Mouse (Mus musculus) left cerebral cortex, postnatal 10 days (tissue): Measurements from ENCODE around the gene Acod1. TPM values are rescaled to one million over a fixed set of nuclear protein-coding genes. Genes with fewer than 3 reads are reported as not detected.

Experiments used
- DNase-seq, 2 experiments: peaks; one replicate each; pipeline ENCODE4 v3.0.0; 2021 to 2022; ENCODE audit warnings: low spot score in 2 of 2, mixed read lengths in 1 of 2; ENCODE audit errors: extremely low spot score in 1 of 2
- intact Hi-C: fragments of 180-260 bp; cut with DNase I; formaldehyde crosslinking; loops from one replicate; pipeline ENCODE4 v1.15.1; 2025
- total RNA-seq, 2 experiments: library from RNA; stranded (reverse); gene quantifications; 2 replicates each; pipeline ENCODE4 v1.2.3; 2021

Acod1 gene
- total RNA-seq, 2 experiments from 2014 or later: not detected

DNA sequence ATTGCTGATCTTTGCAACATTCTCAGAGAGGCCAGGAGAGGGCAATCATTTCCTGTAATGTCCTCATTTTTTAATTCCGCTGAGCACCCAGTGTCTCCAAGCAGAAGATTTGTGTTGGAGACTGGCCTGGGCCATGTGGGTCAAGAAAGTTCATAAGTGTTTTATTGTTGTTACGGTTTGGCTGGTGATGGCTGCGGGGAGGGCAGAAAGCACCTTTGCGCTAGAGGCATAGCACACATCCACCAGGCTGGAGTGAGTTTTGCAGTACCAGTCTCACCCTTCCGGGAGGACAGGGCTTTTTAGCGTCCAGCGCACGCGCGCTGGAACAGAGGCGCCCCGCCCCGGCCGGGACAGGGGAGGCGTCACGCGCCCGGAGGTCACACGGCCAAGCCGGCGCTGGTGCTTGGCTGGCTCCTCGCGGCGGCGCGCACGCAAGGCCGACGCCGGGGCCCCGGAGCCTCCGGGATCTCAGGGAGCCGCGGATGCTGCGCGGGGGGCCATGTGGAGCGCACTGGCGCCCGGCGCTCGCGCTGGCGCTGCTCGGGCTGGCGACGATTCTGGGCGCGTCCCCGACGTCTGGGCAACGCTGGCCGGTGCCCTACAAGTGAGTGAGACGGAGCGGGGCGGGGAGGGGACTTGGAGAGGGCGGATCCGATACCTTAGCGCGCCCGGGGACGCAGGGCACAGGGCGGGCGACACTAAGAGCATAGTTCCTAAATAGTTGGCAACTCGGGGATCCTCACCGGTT, 23.3 kb downstream of the Acod1 start, which contains the start of gene Cln5:
Cln5 (plus strand) TSS at position 353 of the 748 bp plus-strand sequence.
- intact Hi-C loops: loop anchor here (10.0 kb wide), 1 partner anchor 465 kb away; no protein-coding TSS in a partner anchor
- DNase-seq: peak; percentile 79 to 97

DNA sequence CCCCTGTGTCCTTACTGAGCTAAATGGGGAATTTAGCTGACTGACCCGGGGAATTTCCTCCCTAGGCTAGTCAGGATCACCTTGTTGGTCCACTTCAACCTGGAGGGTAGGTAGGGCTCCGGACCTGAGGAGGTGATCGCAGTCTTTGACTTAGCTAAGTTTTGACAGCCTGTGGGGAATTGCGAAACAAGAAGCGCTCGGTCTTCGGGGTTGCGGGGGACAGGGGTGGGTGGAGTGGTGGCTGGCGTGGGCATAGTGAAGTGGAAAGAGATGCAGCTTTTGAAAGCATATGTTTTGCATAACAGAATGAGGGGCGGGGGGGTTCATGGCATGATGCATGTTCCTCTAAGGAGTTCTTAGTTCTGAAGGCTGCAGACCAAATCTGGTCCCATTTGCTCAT, 24.0 kb downstream of the Acod1 start:
- no peak for DNase-seq
- intact Hi-C loops: loop anchor here (10.0 kb wide), 1 partner anchor 464 kb away; no protein-coding TSS in a partner anchor

DNA sequence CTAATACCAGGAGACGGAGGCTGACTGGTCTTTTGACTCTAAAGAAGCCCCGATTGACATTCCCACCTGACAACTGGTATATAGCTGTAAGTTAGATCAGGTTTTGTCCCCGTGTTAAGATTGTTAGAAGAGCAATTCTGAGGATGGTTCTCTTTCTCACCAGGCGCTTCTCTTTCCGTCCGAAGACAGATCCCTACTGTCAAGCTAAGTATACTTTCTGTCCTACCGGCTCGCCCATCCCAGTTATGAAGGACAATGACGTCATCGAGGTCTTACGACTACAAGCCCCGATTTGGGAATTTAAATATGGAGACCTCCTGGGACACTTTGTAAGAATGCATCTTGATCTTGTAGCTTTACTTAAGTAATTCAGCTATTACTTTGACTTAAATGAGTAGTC, 24.7 kb downstream of the Acod1 start:
- no peak for DNase-seq
- intact Hi-C loops: loop anchor here (10.0 kb wide), 1 partner anchor 463 kb away; no protein-coding TSS in a partner anchor

- no peak for DNase-seq
- intact Hi-C loops: loop anchor here (10.0 kb wide), 1 partner anchor 462 kb away; no protein-coding TSS in a partner anchor
Measured at GRCm38 (mm10) chr14:103072731-103073130, 26.0 kb downstream of the Acod1 start.

DNA sequence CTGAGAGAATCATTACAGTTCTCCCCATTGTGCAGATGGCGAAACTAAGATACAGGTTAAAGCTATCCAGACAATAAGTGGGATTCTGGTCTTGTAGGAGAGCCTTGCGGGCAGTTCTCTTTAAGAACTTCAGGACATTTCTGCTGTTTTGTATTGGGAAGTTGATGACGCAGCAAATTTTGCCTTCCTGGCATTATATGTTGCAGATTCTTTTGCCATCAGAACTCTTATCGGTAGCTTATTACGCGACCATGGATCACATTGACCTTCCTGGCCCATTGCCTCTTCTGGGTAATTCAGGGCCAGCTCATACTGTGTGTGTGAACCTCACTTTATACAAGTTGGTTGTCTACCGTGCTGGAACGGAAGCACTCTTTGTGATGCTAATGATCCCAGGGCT, 27.0 kb downstream of the Acod1 start:
- intact Hi-C loops: loop anchor here (10.0 kb wide), 1 partner anchor 461 kb away; no protein-coding TSS in a partner anchor
- no peak for DNase-seq

DNA sequence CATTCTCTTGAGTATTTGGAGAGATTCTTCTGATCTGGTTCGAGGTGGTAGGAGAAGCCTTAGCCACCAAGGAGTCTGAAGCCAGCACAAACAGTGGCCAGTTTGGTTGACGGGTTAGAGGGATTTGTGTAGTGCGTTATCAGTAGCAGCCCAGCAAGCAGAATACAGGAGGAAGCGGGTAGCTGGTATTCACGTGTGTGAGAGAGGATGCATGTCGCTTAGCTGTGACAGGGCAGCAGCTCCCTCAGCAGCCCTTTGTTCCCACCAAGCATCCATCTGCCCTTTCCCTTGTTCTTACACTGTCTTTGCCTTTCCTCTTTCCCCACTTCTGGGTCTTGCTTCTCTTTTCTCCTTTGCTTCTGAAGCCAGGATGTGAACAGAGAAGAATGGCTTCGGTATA, 28.4 kb downstream of the Acod1 start:
- intact Hi-C loops: loop anchor here (10.0 kb wide), 1 partner anchor 460 kb away; no protein-coding TSS in a partner anchor
- no peak for DNase-seq

GRCm38 (mm10) chr14:103077272-103078005, 30.7 kb downstream of the Acod1 start:
- intact Hi-C loops: loop anchor here (10.0 kb wide), 1 partner anchor 457 kb away; no protein-coding TSS in a partner anchor

DNA sequence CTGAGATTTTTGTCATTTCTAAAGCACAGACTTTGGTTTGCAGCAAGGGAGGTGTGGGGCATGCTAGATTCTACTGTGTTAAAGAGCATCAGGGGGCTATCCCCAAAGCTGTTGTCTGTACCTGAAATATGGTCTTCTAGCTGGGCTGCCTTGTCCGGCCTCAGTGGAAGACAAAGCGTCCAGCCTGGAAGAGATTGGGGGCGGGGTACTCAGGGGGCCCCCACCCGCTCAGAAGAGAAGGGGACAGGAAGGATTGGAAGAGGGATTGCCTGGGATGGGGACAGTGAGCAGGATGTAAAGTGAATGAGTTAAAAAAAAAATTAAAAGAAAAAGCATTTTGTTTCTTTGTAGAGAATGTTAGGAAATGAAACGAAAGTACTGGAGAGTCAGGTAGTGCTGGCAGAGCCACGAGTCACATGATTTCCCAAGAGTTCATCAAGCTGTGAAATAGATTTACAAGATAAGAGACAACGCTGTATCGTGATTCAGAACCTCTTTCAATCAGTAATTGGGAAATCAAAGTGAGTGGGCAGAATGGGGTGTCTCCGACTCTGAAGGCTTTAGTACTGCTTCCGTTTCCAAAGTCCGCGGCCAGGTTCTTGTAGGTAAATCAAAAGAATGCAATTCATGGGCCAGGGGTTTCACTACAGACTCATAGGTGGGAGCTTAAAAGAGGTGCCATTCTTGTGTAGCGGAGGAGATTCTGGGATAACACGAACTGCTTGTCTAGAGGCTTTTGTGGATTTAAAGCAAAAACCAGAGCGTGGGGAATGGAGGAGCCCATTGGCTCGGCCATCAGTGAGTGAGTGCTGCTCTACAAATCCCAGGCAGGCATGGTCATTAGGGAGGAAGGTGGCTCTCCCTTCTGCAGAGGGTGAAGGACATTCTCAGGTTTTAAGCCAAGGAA, 31.5 kb downstream of the Acod1 start:
- no peak for DNase-seq
- intact Hi-C loops: loop anchor here (10.0 kb wide), 1 partner anchor 457 kb away; no protein-coding TSS in a partner anchor

More at GRCm38 (mm10) chr14:103077272-103078005, 30.7 kb downstream of the Acod1 start:
- no peak for DNase-seq

DNA sequence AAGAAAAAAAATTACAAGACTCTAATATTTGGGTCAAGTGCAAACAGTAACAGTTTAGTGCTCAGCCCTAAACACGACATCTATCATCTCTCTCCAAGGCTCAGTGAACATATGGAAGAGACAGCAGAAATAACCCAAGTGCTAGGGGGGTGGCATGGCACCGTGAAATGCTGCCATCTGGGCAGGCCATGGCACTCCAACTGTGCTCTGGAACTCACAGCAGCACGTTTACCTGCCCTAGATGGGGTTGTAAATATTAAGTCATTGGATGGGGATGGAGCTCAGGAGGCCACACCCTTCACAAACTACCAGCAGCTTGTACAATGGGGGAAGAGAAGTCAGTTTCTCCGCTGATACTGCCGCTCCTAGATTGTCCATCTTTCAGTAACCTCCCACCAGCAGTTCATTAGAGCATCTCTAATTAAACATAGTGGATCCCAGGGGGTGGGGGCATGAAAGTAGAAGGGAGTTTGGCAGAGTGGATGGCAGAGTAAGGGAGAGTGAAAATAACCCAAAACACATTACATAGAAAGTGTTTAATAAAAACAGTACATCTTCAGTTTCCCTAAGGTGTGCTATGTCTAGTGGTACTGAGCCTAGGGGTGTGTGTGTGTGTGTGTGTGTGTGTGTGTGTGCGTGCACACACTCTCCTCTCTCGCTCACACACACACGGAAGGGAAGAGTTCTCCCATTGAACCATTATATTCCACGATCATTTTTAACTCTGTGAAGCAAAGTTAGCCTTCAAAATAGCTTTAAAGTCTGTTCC, 32.6 kb downstream of the Acod1 start:
- no peak for DNase-seq

GRCm38 (mm10) chr14:103085840-103086533, 39.2 kb downstream of the Acod1 start:
- intact Hi-C loops: no loop called here
- DNase-seq: no peak

More for the DNA sequence above, 32.6 kb downstream of the Acod1 start:
- intact Hi-C loops: loop anchor here (10.0 kb wide), 1 partner anchor 455 kb away; no protein-coding TSS in a partner anchor

- intact Hi-C loops: no loop called here
Measured at GRCm38 (mm10) chr14:103086671-103087324, 40.0 kb downstream of the Acod1 start.

DNA sequence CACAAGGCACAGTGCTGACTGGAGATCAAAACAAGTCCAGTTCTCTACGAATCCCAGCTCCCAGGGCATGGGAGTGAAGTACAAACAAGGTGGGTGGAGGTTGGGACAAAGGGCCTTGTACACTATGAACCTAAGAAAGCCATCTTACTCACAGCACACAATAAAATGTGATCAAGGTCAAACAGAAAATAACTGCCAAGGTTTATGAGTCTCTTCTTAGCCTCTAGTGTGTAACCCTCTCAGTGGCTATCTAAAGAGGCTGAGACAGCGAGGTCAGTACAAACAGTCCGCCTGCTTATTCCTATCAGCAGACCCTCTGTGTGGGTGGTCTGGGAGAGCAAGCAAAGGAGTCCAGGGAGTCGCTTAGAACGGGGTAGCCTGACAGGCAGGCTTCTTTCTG, 41.1 kb downstream of the Acod1 start:
- intact Hi-C loops: no loop called here

More at GRCm38 (mm10) chr14:103086671-103087324, 40.0 kb downstream of the Acod1 start:
- DNase-seq: no peak

GRCm38 (mm10) chr14:103088624-103089023, 41.8 kb downstream of the Acod1 start:
- intact Hi-C loops: no loop called here
- peak in 1 of 2 experiments; percentile 42 for DNase-seq

More for the DNA sequence above, 41.1 kb downstream of the Acod1 start:
- DNase-seq: no peak

DNA sequence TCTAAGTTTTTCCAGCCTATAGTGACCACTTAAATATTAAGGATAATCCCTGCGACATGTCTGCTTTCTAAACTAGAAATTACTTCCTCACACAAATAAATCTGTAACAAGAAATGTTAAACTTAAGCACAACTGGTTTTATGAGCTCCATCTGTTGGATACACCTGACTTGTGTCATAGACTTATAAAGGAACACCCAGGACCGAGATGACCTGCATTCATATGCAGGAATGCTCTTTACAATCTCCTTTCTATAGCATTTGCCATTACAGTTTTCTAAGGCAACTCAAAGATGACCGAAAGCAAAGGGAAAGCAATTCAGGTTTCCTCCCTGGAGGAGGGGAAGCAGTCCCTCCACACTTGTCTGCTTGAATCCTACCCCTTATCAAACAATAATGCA, 46.5 kb downstream of the Acod1 start:
- intact Hi-C loops: no loop called here
- DNase-seq: no peak

DNA sequence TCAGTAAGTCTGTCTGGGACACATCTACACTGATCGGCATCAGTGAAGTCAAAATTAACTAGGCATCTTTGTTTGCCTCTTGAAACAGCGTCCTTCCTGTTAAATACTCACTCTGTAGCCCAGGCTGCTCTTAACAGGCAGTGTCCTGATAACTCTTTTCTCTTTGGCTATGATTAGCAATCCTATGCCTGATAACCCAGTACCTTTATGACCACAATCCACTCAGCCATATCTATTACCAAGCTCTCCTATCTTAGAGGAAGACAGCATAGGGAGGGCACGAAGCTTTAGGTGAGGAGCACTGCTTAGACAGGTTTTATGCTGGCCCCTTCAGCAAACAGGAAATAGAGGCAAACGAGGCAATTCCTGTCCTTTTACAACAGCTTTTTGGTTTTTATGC, 46.9 kb downstream of the Acod1 start:
- intact Hi-C loops: no loop called here
- DNase-seq: no peak

DNA sequence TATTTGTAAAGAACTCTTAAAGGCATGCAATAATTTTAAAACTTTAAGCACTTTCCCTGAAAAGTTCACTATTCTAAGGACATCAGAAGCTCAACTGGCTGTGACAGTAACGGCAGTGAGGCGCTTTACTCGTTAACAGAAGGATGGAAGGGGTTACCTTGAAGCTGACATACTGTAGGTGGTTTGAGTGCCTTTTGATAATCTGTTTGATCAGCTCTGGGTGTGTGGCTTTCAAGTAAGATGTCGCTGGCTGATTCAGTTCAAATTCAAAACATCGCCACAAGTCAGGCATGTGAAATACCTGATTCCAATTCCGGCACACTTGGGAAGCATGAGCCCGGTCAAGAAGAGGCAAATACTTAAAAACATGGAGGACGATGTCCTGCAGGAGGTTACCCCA, 48.3 kb downstream of the Acod1 start:
- DNase-seq: no peak
- intact Hi-C loops: loop anchor here (5.0 kb wide), 1 partner anchor 83 kb away; no protein-coding TSS in a partner anchor
